Mouse (Mus musculus) cerebellum, adult 2 months (tissue): ENCODE results near the gene Ndufs2.

Source experiments
- CTCF ChIP-seq: fragments of 200-500 bp; IDR thresholded peaks from 2 replicates; pipeline ENCODE4 v1.5.1; 2011; ENCODE audit warnings: low read depth, mild to moderate bottlenecking, control low read depth, low read length, moderate library complexity, borderline replicate concordance; ENCODE audit not compliant: insufficient read depth
- POLR2A ChIP-seq: fragments of 200-500 bp; IDR thresholded peaks from 2 replicates; pipeline ENCODE4 v1.6.1; 2011; ENCODE audit warnings: low read length, control low read depth, borderline replicate concordance; ENCODE audit not compliant: insufficient read depth

- TF ChIP-seq CTCF (no peak), POLR2A (no peak)
Observed at GRCm38 (mm10) chr1:171199532-171199931, 51.7 kb downstream of the Ndufs2 start.
